Mouse (Mus musculus): ENCODE measurements around the gene Aldh3b3. TPM values are rescaled to one million over a fixed set of nuclear protein-coding genes. Genes with fewer than 3 reads are reported as not detected.

Gene Aldh3b3
- total RNA-seq, 1 experiment from 2014 or later, result not detected

DNA sequence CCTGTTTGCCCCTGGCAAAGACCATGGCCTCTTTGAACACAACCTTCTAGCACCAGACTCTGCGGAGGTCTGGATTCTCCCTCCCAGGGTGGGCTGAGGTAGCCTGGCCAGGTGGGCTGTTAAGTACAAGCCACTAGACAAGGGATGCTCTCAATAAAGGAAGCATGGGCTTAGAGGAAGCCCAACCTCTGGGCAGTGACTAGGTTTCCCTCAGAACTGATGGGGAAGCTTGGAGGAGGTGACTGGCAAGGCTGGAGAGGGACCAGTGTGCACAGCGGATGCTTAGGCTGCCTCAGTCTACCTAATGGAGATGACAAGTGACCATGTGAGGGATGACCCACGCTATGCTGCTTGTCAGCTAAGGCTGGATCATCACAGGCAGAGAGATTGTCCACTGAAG, 33.5 kb downstream of the Aldh3b3 start:
- no peak for ATAC-seq (replicated peaks in 1 of 2; ENCODE audit: insufficient read depth in 1 of 2, low FRiP score in 2 of 2, low TSS enrichment in 1 of 2, low read depth in 1 of 2, poor library complexity in 2 of 2, severe bottlenecking in 2 of 2)

DNA sequence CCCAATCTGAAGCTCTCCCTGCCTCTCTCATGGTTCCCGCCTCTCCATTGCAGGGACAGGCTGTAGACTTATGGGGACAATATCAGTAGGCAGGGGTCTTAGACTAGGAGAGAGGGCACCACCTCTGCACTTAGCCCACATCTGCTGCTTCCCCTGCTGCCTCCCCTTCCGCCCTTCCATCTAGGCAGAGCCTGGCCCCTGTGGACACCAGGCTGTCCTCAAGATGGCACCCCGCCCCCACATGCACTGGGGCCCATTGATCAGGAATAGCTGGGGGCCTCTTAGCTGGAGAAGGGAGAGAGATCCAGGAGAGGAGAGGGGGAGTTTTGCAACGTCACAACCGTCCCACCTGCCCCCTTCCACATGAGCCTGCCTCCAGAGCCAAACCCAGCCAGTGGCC, 34.0 kb downstream of the Aldh3b3 start, which contains the start of gene Tbx10:
TSS of gene Tbx10 (plus strand) at position 337 of the 400 bp plus-strand sequence.
- no peak for ATAC-seq (replicated peaks in 1 of 2; ENCODE audit: insufficient read depth in 1 of 2, low FRiP score in 2 of 2, low TSS enrichment in 1 of 2, low read depth in 1 of 2, poor library complexity in 2 of 2, severe bottlenecking in 2 of 2)

GRCm38 (mm10) chr19:3994932-3995331, 36.5 kb downstream of the Aldh3b3 start:
- no peak for ATAC-seq (replicated peaks in 1 of 2; ENCODE audit: insufficient read depth in 1 of 2, low FRiP score in 2 of 2, low TSS enrichment in 1 of 2, low read depth in 1 of 2, poor library complexity in 2 of 2, severe bottlenecking in 2 of 2)

GRCm38 (mm10) chr19:3995505-3995904, 37.1 kb downstream of the Aldh3b3 start:
- ATAC-seq (replicated peaks in 1 of 2; ENCODE audit: insufficient read depth in 1 of 2, low FRiP score in 2 of 2, low TSS enrichment in 1 of 2, low read depth in 1 of 2, poor library complexity in 2 of 2, severe bottlenecking in 2 of 2), result no peak

GRCm38 (mm10) chr19:3996106-3996505, 37.7 kb downstream of the Aldh3b3 start:
- no peak for ATAC-seq (replicated peaks in 1 of 2; ENCODE audit: insufficient read depth in 1 of 2, low FRiP score in 2 of 2, low TSS enrichment in 1 of 2, low read depth in 1 of 2, poor library complexity in 2 of 2, severe bottlenecking in 2 of 2)

- ATAC-seq (replicated peaks in 1 of 2; ENCODE audit: insufficient read depth in 1 of 2, low FRiP score in 2 of 2, low TSS enrichment in 1 of 2, low read depth in 1 of 2, poor library complexity in 2 of 2, severe bottlenecking in 2 of 2), result no peak
Measured at GRCm38 (mm10) chr19:3996747-3997146, 38.3 kb downstream of the Aldh3b3 start.

DNA sequence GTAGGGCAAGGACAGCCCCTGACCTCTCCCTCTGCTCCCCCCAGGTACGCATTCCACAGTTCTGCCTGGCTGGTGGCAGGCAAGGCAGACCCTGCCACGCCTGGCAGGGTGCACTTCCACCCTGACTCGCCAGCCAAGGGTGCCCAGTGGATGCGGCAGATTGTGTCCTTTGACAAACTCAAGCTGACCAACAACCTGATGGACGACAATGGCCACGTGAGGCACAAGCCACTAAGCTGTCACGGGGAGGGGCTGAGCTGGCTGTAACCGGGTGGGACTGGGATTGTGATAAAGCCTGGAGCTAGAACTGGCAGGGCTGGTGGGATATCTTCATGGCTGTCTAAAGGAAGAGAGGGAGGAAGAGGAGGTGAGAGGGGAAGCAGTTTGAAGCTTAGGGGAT, 38.8 kb downstream of the Aldh3b3 start:
- no peak for ATAC-seq (replicated peaks in 1 of 2; ENCODE audit: insufficient read depth in 1 of 2, low FRiP score in 2 of 2, low TSS enrichment in 1 of 2, low read depth in 1 of 2, poor library complexity in 2 of 2, severe bottlenecking in 2 of 2)

DNA sequence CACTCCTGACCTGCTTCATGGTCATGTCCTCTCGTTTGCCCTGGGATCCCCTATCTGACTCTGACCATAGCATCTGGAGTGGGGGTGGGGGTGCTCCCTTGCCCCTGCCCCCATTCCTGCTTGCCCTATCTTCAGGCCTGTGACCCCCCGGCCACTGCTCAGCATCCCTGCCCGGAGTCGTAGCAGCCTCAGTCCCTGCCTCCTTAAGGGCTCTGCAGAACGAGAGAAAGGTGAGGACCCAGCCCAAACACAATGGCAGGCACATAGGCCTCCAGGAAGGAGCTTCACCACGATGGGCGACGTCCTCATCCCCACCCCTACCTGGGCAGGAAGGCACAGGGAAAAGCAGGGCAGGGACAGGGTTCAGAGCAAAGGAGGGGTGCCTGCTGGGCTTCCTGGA, 39.9 kb downstream of the Aldh3b3 start:
- ATAC-seq (replicated peaks in 1 of 2; ENCODE audit: insufficient read depth in 1 of 2, low FRiP score in 2 of 2, low TSS enrichment in 1 of 2, low read depth in 1 of 2, poor library complexity in 2 of 2, severe bottlenecking in 2 of 2), result no peak

- no peak; a peak in 1 of 4 replicates for ATAC-seq (replicated peaks in 1 of 2; ENCODE audit: insufficient read depth in 1 of 2, low FRiP score in 2 of 2, low TSS enrichment in 1 of 2, low read depth in 1 of 2, poor library complexity in 2 of 2, severe bottlenecking in 2 of 2)
Measured at GRCm38 (mm10) chr19:3999121-3999730, 40.8 kb downstream of the Aldh3b3 start.

DNA sequence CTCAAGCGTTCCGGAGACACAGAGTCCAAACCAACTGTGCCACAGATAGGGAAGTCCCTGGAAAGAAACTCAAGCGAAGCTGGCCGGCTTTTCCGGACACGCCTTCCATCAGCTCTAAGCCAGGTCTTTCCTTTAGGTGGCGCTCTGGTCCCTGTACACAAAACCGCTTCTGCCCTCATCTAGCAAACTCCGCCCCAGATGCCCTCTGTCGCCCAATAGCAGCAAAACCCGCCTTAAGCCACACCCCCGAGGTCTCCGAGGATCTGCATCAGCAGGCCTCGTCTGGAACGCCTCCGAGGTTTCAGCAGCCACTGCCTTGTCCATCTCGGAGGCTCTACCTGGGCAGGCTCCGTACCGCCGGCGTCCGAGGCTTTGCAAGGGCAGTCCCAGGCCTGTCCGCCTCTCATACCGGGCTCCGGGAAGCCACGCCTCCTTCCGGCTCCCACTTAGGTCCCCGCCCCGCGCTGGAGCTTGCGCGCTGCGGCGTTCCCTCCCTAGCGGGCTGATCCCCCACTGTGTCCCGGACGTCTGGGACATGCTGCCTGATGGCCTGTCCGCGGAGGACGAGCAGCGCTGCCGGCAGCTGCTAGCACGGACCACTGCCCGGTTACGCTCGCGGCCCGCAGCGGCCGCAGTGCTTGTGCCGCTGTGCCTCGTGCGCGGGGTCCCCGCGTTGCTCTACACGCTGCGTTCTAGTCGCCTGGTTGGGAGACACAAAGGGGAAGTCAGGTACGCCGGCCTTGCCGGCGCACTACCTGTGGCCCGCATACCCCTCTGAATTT, 41.9 kb downstream of the Aldh3b3 start, which contains the start of the genes Nudt8 and Gm49405:
TSS of gene Nudt8 (plus strand) at position 462 of the 782 bp plus-strand sequence.
TSS of gene Gm49405 (plus strand) at position 508 of the 782 bp plus-strand sequence.
- ATAC-seq (replicated peaks in 1 of 2; ENCODE audit: insufficient read depth in 1 of 2, low FRiP score in 2 of 2, low TSS enrichment in 1 of 2, low read depth in 1 of 2, poor library complexity in 2 of 2, severe bottlenecking in 2 of 2), result peak; percentile 85 to 91

DNA sequence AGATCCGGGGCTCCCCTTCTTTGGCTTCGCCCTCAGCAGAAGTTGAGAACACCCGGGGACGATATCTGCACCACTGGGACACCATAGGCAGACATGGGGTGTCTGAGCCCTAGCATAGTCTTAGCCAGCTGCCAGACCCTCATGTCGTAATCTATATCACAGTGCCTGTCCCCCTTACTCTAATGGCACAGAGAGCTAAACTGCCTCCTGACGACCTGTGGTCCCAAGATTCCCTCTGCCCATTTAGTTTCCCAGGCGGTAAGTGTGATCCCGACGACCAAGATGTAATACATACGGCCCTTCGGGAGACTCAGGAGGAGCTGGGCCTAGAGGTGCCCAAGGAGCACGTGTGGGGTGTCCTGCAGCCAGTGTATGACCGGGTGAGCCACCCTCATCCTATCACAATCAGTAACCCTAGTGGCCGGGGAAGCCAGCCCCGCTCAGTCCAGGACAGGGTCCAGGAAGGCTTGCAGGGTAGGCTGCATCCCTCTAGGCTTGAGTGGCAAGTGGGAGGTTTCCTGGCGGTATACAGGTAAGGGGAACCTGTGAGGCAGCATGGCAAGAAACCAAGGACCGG, 42.6 kb downstream of the Aldh3b3 start:
- ATAC-seq (replicated peaks in 1 of 2; ENCODE audit: insufficient read depth in 1 of 2, low FRiP score in 2 of 2, low TSS enrichment in 1 of 2, low read depth in 1 of 2, poor library complexity in 2 of 2, severe bottlenecking in 2 of 2), result no peak

DNA sequence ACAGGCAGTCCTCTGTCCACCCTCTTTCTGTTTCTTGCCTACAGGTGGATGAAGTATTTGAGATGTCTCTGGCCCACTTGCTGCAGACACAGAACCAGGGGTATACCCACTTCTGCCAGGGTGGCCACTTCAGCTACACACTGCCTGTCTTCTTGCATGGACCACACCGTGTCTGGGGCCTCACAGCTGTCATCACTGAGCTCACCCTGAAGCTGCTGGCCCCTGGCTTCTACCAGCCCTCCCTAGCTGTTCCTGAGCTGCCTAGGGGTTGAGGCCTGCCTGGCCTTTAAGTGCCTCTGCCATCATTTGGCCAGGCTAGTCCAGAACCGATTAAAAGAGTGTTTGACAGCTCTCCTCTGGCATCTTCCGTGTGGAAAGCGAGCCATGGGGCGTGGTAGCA, 43.3 kb downstream of the Aldh3b3 start:
- ATAC-seq (replicated peaks in 1 of 2; ENCODE audit: insufficient read depth in 1 of 2, low FRiP score in 2 of 2, low TSS enrichment in 1 of 2, low read depth in 1 of 2, poor library complexity in 2 of 2, severe bottlenecking in 2 of 2), result no peak

DNA sequence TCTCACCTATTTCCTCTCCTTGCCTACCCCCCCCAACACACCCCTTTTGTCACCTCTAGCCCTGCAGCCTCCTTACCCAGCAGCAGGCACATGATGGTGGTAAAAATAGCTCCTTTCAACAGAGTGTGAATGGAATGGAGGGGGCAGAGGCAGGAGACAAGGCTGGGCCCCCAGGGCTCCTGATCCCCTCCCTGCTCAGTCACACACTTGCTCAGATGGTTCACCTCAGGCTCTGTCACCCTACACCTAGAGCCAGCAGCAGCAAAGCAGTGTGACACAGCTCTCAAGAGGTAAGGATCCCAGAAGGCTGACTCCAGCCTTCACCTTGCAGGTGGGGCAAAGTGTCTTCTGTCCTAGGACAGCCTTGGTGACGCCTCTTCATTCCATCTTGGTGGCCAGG, 44.7 kb downstream of the Aldh3b3 start, which contains the start of gene Doc2g:
TSS of gene Doc2g (plus strand) at position 202 of the 400 bp plus-strand sequence.
- no peak for ATAC-seq (replicated peaks in 1 of 2; ENCODE audit: insufficient read depth in 1 of 2, low FRiP score in 2 of 2, low TSS enrichment in 1 of 2, low read depth in 1 of 2, poor library complexity in 2 of 2, severe bottlenecking in 2 of 2)

- no peak for ATAC-seq (replicated peaks in 1 of 2; ENCODE audit: insufficient read depth in 1 of 2, low FRiP score in 2 of 2, low TSS enrichment in 1 of 2, low read depth in 1 of 2, poor library complexity in 2 of 2, severe bottlenecking in 2 of 2)
Measured at GRCm38 (mm10) chr19:4003641-4004040, 45.2 kb downstream of the Aldh3b3 start.

DNA sequence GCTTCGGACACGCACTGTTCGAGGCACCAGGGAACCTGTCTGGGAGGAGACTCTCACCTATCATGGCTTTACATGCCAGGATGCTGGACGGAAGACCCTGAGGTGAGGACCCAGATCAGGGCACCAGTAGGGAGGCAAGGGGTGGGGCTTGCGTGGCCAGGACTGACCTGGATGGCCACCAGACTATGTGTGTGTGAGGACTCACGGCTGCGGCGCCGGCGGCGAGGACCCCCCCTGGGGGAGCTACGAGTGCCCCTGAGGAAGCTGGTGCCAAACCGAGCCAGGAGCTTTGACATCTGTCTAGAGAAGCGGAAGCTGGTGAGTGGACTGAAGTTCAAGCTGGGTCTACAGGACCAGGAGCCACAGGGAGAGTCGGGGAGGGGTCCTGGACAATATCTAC, 45.9 kb downstream of the Aldh3b3 start:
- ATAC-seq (replicated peaks in 1 of 2; ENCODE audit: insufficient read depth in 1 of 2, low FRiP score in 2 of 2, low TSS enrichment in 1 of 2, low read depth in 1 of 2, poor library complexity in 2 of 2, severe bottlenecking in 2 of 2), result no peak

GRCm38 (mm10) chr19:4005091-4005490, 46.6 kb downstream of the Aldh3b3 start:
- no peak for ATAC-seq (replicated peaks in 1 of 2; ENCODE audit: insufficient read depth in 1 of 2, low FRiP score in 2 of 2, low TSS enrichment in 1 of 2, low read depth in 1 of 2, poor library complexity in 2 of 2, severe bottlenecking in 2 of 2)

DNA sequence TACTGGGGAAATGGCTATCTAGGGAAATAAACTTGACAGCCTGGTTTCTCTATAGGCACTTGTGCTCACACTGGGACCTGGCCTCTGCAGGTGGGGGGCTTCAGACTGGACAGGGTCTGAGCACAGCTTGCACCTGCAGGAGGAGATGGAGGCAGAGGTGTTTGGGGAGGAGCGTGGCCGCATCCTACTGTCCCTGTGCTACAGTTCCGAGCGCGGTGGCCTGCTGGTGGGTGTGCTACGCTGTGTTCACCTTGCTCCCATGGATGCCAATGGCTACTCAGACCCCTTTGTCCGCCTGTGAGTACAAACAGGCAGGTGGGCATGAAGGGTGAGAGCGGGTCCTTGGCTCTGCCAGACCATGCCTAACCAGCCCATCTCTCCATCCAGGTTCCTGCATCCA, 47.5 kb downstream of the Aldh3b3 start:
- ATAC-seq (replicated peaks in 1 of 2; ENCODE audit: insufficient read depth in 1 of 2, low FRiP score in 2 of 2, low TSS enrichment in 1 of 2, low read depth in 1 of 2, poor library complexity in 2 of 2, severe bottlenecking in 2 of 2), result no peak

- no peak for ATAC-seq (replicated peaks in 1 of 2; ENCODE audit: insufficient read depth in 1 of 2, low FRiP score in 2 of 2, low TSS enrichment in 1 of 2, low read depth in 1 of 2, poor library complexity in 2 of 2, severe bottlenecking in 2 of 2)
Measured at GRCm38 (mm10) chr19:4011086-4011485, 52.6 kb downstream of the Aldh3b3 start.

Data from hematopoietic stem cell, adult 5-6 weeks (primary cell).